ENCODE assay signal across 26 mouse cellular contexts in genomic region chr1:190393061-190393460, GRCm38 (mm10).
DNase-seq lines count a peak whose midpoint lies in the region; ATAC-seq and TF ChIP-seq lines count a peak whose summit lies in the region.
"Had no signal": no experiment of that assay in that cellular context is flagged by ENCODE, and none has a peak within 500 bp of the region (broad histone marks: within the 10 kb centered on the region; RNA-seq: fewer than 3 reads in every experiment).

No protein-coding gene starts in this region.

- H3K27me3 ChIP-seq in kidney, embryonic 15.5 days = no peaks in the 10 kb centered on the region
- no peaks in the 10 kb centered on the region for H3K27me3 ChIP-seq in lung, embryonic 14.5 days (ENCODE audit: insufficient read depth, low read length)
- H3K27me3 ChIP-seq: embryonic facial prominence, embryonic 13.5 days; forebrain, embryonic 15.5 days; liver, embryonic 12.5 days; midbrain, embryonic 15.5 days; neural tube, embryonic 15.5 days had no signal

- H3K4me1 ChIP-seq in kidney, embryonic 15.5 days = no peaks in the 10 kb centered on the region
- H3K4me1 ChIP-seq in lung, embryonic 14.5 days (ENCODE audit: insufficient read depth) = no peaks in the 10 kb centered on the region; the same call in 1 of the 2 replicates
- H3K4me1 ChIP-seq: embryonic facial prominence, embryonic 13.5 days; forebrain, embryonic 10.5 days; forebrain, embryonic 15.5 days; midbrain, embryonic 10.5 days; midbrain, embryonic 15.5 days; neural tube, embryonic 15.5 days had no signal

- H3K9ac ChIP-seq in kidney, embryonic 15.5 days = no peak overlapping the region
- H3K9ac ChIP-seq in lung, embryonic 14.5 days = no peak overlapping the region
- H3K9ac ChIP-seq: embryonic facial prominence, embryonic 13.5 days; forebrain, embryonic 15.5 days; liver, embryonic 12.5 days; liver, postnatal 0 days; midbrain, embryonic 15.5 days; neural tube, embryonic 15.5 days had no signal

- H3K27ac ChIP-seq in kidney, embryonic 15.5 days = no peak overlapping the region
- H3K27ac ChIP-seq in lung, embryonic 14.5 days (ENCODE audit: low read depth) = no peak overlapping the region
- H3K27ac ChIP-seq: embryonic facial prominence, embryonic 13.5 days; forebrain, embryonic 10.5 days; forebrain, embryonic 15.5 days; gastrocnemius, adult 2 months; left cerebral cortex, adult 2 months; liver, embryonic 12.5 days; midbrain, embryonic 10.5 days; midbrain, embryonic 15.5 days; neural tube, embryonic 15.5 days had no signal

- no peak overlapping the region for H3K4me2 ChIP-seq in kidney, embryonic 15.5 days
- H3K4me2 ChIP-seq in lung, embryonic 14.5 days = no peak overlapping the region
- H3K4me2 ChIP-seq: embryonic facial prominence, embryonic 13.5 days; forebrain, embryonic 15.5 days; liver, embryonic 12.5 days; midbrain, embryonic 15.5 days; neural tube, embryonic 15.5 days had no signal

- WGBS in kidney, embryonic 15.5 days = 69% methylated on average over 6 of the region's 6 CpGs
- 30% methylated on average over 6 of the region's 6 CpGs for WGBS in lung, embryonic 14.5 days

- ATAC-seq in kidney, embryonic 15.5 days (replicated peaks; ENCODE audit: low FRiP score) = no peak
- no peak for ATAC-seq in lung, embryonic 14.5 days (ENCODE audit: insufficient read depth)
- ATAC-seq: CD4-positive, CD25-positive, alpha-beta regulatory T cell, adult 4 months; forebrain, embryonic 15.5 days; intestine, embryonic 16.5 days; liver, embryonic 12.5 days; liver, postnatal 0 days; midbrain, embryonic 15.5 days had no signal

- no peaks in the 10 kb centered on the region for H3K36me3 ChIP-seq in kidney, embryonic 15.5 days
- H3K36me3 ChIP-seq in lung, embryonic 14.5 days (ENCODE audit: insufficient read depth) = no peaks in the 10 kb centered on the region
- H3K36me3 ChIP-seq: embryonic facial prominence, embryonic 13.5 days; forebrain, embryonic 10.5 days; forebrain, embryonic 15.5 days; liver, embryonic 12.5 days; midbrain, embryonic 10.5 days; midbrain, embryonic 15.5 days; neural tube, embryonic 15.5 days had no signal

- no peak overlapping the region for H3K4me3 ChIP-seq in kidney, embryonic 15.5 days (replicated peaks)
- H3K4me3 ChIP-seq in lung, embryonic 14.5 days (ENCODE audit: low read depth, low read length) = no peak overlapping the region
- H3K4me3 ChIP-seq: embryonic facial prominence, embryonic 13.5 days; forebrain, embryonic 10.5 days; forebrain, embryonic 15.5 days; gastrocnemius, adult 2 months; left cerebral cortex, adult 2 months; liver, embryonic 12.5 days; midbrain, embryonic 10.5 days; midbrain, embryonic 15.5 days; neural tube, embryonic 15.5 days had no signal

- H3K9me3 ChIP-seq in kidney, embryonic 15.5 days (replicated peaks) = no peaks in the 10 kb centered on the region
- H3K9me3 ChIP-seq in lung, embryonic 14.5 days (ENCODE audit: low read depth, low read length) = no peaks in the 10 kb centered on the region
- H3K9me3 ChIP-seq: embryonic facial prominence, embryonic 13.5 days; forebrain, embryonic 10.5 days; forebrain, embryonic 15.5 days; liver, embryonic 12.5 days; midbrain, embryonic 10.5 days; midbrain, embryonic 15.5 days; neural tube, embryonic 15.5 days had no signal

- DNase-seq in heart, postnatal 4 days = peak; percentile 22
- DNase-seq in heart, adult 9 months (ENCODE audit: low spot score in 2 of 2) = no peak
- DNase-seq in kidney, postnatal 14 days = peak; percentile 19
- DNase-seq in lung, embryonic 14.5 days = peak; percentile 19
- no peak for DNase-seq in lung, postnatal 25 days (ENCODE audit: low spot score)
- DNase-seq in adrenal gland, adult (ENCODE audit: inconsistent age in 2 of 2, low spot score in 1 of 2) = no peak
- DNase-seq: adrenal gland, adult 2 months; adrenal gland, postnatal 36 days; cerebellum, adult 9-10 months; gastrocnemius, adult 2 months; liver, postnatal 0 days; lung, postnatal 14 days; retina, postnatal 1 day; right cerebral cortex, postnatal 14 days; thymus, postnatal 4 days had no signal

- TF ChIP-seq CTCF in lung, embryonic 14.5 days (IDR thresholded peaks at IDR 0.05; ENCODE audit: low read depth) = no peak

Comparison
In these comparisons a context has a peak if more than half of its experiments do, and no peak if none do; other contexts are left out.
1. DNase-seq: peak in heart, postnatal 4 days (single experiment), kidney, postnatal 14 days (single experiment) and lung, embryonic 14.5 days (single experiment); none in heart, adult 9 months (0 of 2), lung, postnatal 25 days (single experiment) and adrenal gland, adult (0 of 2).